Mouse (Mus musculus): ENCODE results near the gene Zfp697. TPM values are rescaled to one million over a fixed set of nuclear protein-coding genes. Genes with fewer than 3 reads are reported as not detected.

Gene Zfp697
- polyA plus RNA-seq (2014; fragmentation: Illumina TruSeq; extraction: RNeasy Lipid Tissue Mini Kit (QIAGEN cat#74804); ENCODE audit: low read depth, low replicate concordance): 1.0 TPM

GRCm38 (mm10) chr3:98382246-98382939, at the start of gene Zfp697:
Gene Zfp697 (plus strand): TSS chr3:98382461.

GRCm38 (mm10) chr3:98339706-98340109, 42.6 kb upstream of the Zfp697 start, which contains the start of gene Phgdh:
Gene Phgdh (minus strand): TSS chr3:98339990.

GRCm38 (mm10) chr3:98457026-98457425, 74.8 kb downstream of the Zfp697 start, which contains the start of gene Gm4450:
Gene Gm4450 (minus strand): TSS chr3:98457126.

GRCm38 (mm10) chr3:98510414-98510813, 128.2 kb downstream of the Zfp697 start, which contains the start of gene Hsd3b4:
Gene Hsd3b4 (minus strand): TSS chr3:98510514.

GRCm38 (mm10) chr3:98588707-98589106, 206.4 kb downstream of the Zfp697 start, which contains the start of gene Gm10681:
Gene Gm10681 (minus strand): TSS chr3:98588807.

GRCm38 (mm10) chr3:98630152-98630551, 247.9 kb downstream of the Zfp697 start, which contains the start of gene Hsd3b5:
Gene Hsd3b5 (minus strand): TSS chr3:98630252.

GRCm38 (mm10) chr3:98724376-98724775, 342.1 kb downstream of the Zfp697 start, which contains the start of gene Hsd3b2:
Gene Hsd3b2 (minus strand): TSS chr3:98724543.

Other genes with a start within 250 kb of the Zfp697 start
- not detected for gene Adam30, start 221.8 kb upstream of the Zfp697 start, polyA plus RNA-seq (2014; fragmentation: Illumina TruSeq; extraction: RNeasy Lipid Tissue Mini Kit (QIAGEN cat#74804); ENCODE audit: low read depth, low replicate concordance)
- not detected for gene Reg4, start 160.3 kb upstream of the Zfp697 start, polyA plus RNA-seq (2014; fragmentation: Illumina TruSeq; extraction: RNeasy Lipid Tissue Mini Kit (QIAGEN cat#74804); ENCODE audit: low read depth, low replicate concordance)
- gene Hmgcs2, start 102.0 kb upstream of the Zfp697 start, polyA plus RNA-seq (2014; fragmentation: Illumina TruSeq; extraction: RNeasy Lipid Tissue Mini Kit (QIAGEN cat#74804); ENCODE audit: low read depth, low replicate concordance): 809 TPM
- gene Phgdh, start 42.5 kb upstream of the Zfp697 start, polyA plus RNA-seq (2014; fragmentation: Illumina TruSeq; extraction: RNeasy Lipid Tissue Mini Kit (QIAGEN cat#74804); ENCODE audit: low read depth, low replicate concordance): not detected
- gene Gm4450, start 74.7 kb downstream of the Zfp697 start, polyA plus RNA-seq (2014; fragmentation: Illumina TruSeq; extraction: RNeasy Lipid Tissue Mini Kit (QIAGEN cat#74804); ENCODE audit: low read depth, low replicate concordance): not detected
- gene Hsd3b4, start 128.1 kb downstream of the Zfp697 start, polyA plus RNA-seq (2014; fragmentation: Illumina TruSeq; extraction: RNeasy Lipid Tissue Mini Kit (QIAGEN cat#74804); ENCODE audit: low read depth, low replicate concordance): not detected
- gene Gm10681, start 206.3 kb downstream of the Zfp697 start, polyA plus RNA-seq (2014; fragmentation: Illumina TruSeq; extraction: RNeasy Lipid Tissue Mini Kit (QIAGEN cat#74804); ENCODE audit: low read depth, low replicate concordance): not detected
- 5.2 TPM for gene Hsd3b5, start 247.8 kb downstream of the Zfp697 start, polyA plus RNA-seq (2014; fragmentation: Illumina TruSeq; extraction: RNeasy Lipid Tissue Mini Kit (QIAGEN cat#74804); ENCODE audit: low read depth, low replicate concordance)

All from liver, adult 10 weeks (tissue).